Mouse (Mus musculus) neural tube, embryonic 11.5 days (tissue): ENCODE measurements at regions not wholly inside any gene's neighbourhood (a gene's known extent, or its start where the extent isn't known, plus 50 kb on each side); places are given as distances from the start of the nearest gene placed in this dataset.

Experiments used
- ATAC-seq: fragments of 200-750 bp; cut with Nextera tagmentation; 2 replicates; pipeline ENCODE4 v1.8.0; 2017; ENCODE audit warnings: moderate number of reproducible peaks, mild to moderate bottlenecking, moderate TSS enrichment, moderate library complexity; ENCODE audit not compliant: insufficient read depth, low FRiP score, low TSS enrichment
- DNase-seq: peaks from one replicate; pipeline ENCODE4 v3.0.0-alpha.2; 2015; ENCODE audit warnings: low spot score
- H3K27ac ChIP-seq: fragments of 300-500 bp; sonication (generic); 2 replicates; pipeline ENCODE4 v1.5.1; 2014; ENCODE audit warnings: low read depth, mild to moderate bottlenecking, low read length
- H3K27me3 ChIP-seq: fragments of 300-500 bp; sonication (generic); 2 replicates; pipeline ENCODE4 v1.6.1; 2014; ENCODE audit warnings: mild to moderate bottlenecking, low read length, mixed read lengths; ENCODE audit not compliant: control insufficient read depth, insufficient read depth
- H3K36me3 ChIP-seq: fragments of 300-500 bp; sonication (generic); 2 replicates; pipeline ENCODE4 v1.6.1; 2014; ENCODE audit warnings: mild to moderate bottlenecking, low read length, moderate library complexity, mixed read lengths; ENCODE audit not compliant: control insufficient read depth, insufficient read depth
- H3K4me1 ChIP-seq: fragments of 300-500 bp; sonication (generic); 2 replicates; pipeline ENCODE4 v1.6.1; 2014; ENCODE audit warnings: low read length, mixed read lengths; ENCODE audit not compliant: control insufficient read depth, insufficient read depth
- H3K4me2 ChIP-seq: fragments of 300-500 bp; sonication (generic); 2 replicates; pipeline ENCODE4 v1.6.1; 2014; ENCODE audit warnings: low read depth, mild to moderate bottlenecking, moderate library complexity
- H3K4me3 ChIP-seq: fragments of 300-500 bp; sonication (generic); 2 replicates; pipeline ENCODE4 v1.5.1; 2014; ENCODE audit warnings: low read depth, low read length
- H3K9ac ChIP-seq: fragments of 300-500 bp; sonication (generic); 2 replicates; pipeline ENCODE4 v1.6.1; 2014; ENCODE audit warnings: mild to moderate bottlenecking, low read length
- H3K9me3 ChIP-seq: fragments of 300-500 bp; sonication (generic); 2 replicates; pipeline ENCODE4 v1.6.1; 2016; ENCODE audit warnings: low read length; ENCODE audit not compliant: control insufficient read depth
- WGBS: fragments of 180-500 bp; shearing (Covaris S2); extraction: QIAGEN DNeasy Blood & Tissue Kit; methylation state at CpG from one replicate; pipeline ENCODE4 v1.1.7; 2014; 5-methylcytosine and 5-hydroxymethylcytosine counted together

- Histone ChIP-seq H3K36me3 (no peaks in the 10 kb centered on the region), H3K4me1 (no peaks in the 10 kb centered on the region), H3K9me3 (0 out of 2 replicates have a peak, but pooled peaks cover 2% of the 10 kb centered on the region), H3K4me2 (no peak overlapping the region), H3K4me3 (no peak overlapping the region), H3K9ac (no peak overlapping the region), H3K27ac (no peak overlapping the region), H3K27me3 (no peaks in the 10 kb centered on the region)
- DNase-seq (no peak), ATAC-seq (no peak)
- WGBS: 92% methylated on average over 4 of the region's 4 CpGs
Measured at GRCm38 (mm10) chr10:117473471-117473870, 93.7 kb upstream of the Cpsf6 start.

- Histone ChIP-seq H3K36me3 (no peaks in the 10 kb centered on the region), H3K27ac (no peak overlapping the region), H3K9me3 (0 out of 2 replicates have a peak, but pooled peaks cover 2% of the 10 kb centered on the region), H3K4me2 (no peak overlapping the region), H3K4me3 (no peak overlapping the region), H3K27me3 (no peaks in the 10 kb centered on the region), H3K4me1 (no peaks in the 10 kb centered on the region), H3K9ac (no peak overlapping the region)
- ATAC-seq (no peak), DNase-seq (no peak)
- 86% methylated on average over 4 of the region's 4 CpGs for WGBS
Measured at GRCm38 (mm10) chr10:117472568-117472930, 92.7 kb upstream of the Cpsf6 start.

- Histone ChIP-seq H3K27me3 (no peaks in the 10 kb centered on the region), H3K9ac (no peak overlapping the region), H3K36me3 (no peaks in the 10 kb centered on the region), H3K4me1 (no peaks in the 10 kb centered on the region), H3K27ac (no peak overlapping the region), H3K9me3 (0 out of 2 replicates have a peak, but pooled peaks cover 2% of the 10 kb centered on the region), H3K4me3 (no peak overlapping the region), H3K4me2 (no peak overlapping the region)
- no peak for ATAC-seq
- DNase-seq: no peak
- 71% methylated on average over 11 of the region's 11 CpGs for WGBS
Measured at GRCm38 (mm10) chr10:117471818-117472567, 92.2 kb upstream of the Cpsf6 start.

GRCm38 (mm10) chr10:117471036-117471817, 91.4 kb upstream of the Cpsf6 start:
- 53% methylated on average over 8 of the region's 8 CpGs for WGBS
- DNase-seq: no peak
- Histone ChIP-seq H3K36me3 (no peaks in the 10 kb centered on the region), H3K9ac (no peak overlapping the region), H3K4me1 (no peaks in the 10 kb centered on the region), H3K27ac (no peak overlapping the region), H3K4me2 (no peak overlapping the region), H3K27me3 (no peaks in the 10 kb centered on the region), H3K4me3 (no peak overlapping the region), H3K9me3 (0 out of 2 replicates have a peak, but pooled peaks cover 2% of the 10 kb centered on the region)
- ATAC-seq: no peak

- 91% methylated on average over 2 of the region's 2 CpGs for WGBS
- Histone ChIP-seq H3K27me3 (no peaks in the 10 kb centered on the region), H3K4me3 (no peak overlapping the region), H3K9ac (no peak overlapping the region), H3K4me2 (no peak overlapping the region), H3K27ac (no peak overlapping the region), H3K4me1 (no peaks in the 10 kb centered on the region), H3K9me3 (0 out of 2 replicates have a peak, but pooled peaks cover 2% of the 10 kb centered on the region), H3K36me3 (no peaks in the 10 kb centered on the region)
- DNase-seq (no peak), ATAC-seq (no peak)
Measured at GRCm38 (mm10) chr10:117470481-117470880, 90.7 kb upstream of the Cpsf6 start.

GRCm38 (mm10) chr10:117469573-117470090, 89.8 kb upstream of the Cpsf6 start:
- no peak for ATAC-seq
- H3K4me2 ChIP-seq: no peak overlapping the region
- no peaks in the 10 kb centered on the region for H3K27me3 ChIP-seq
- no peak overlapping the region for H3K4me3 ChIP-seq
- 95% methylated on average over 3 of the region's 3 CpGs for WGBS
- H3K9me3 ChIP-seq: 0 out of 2 replicates have a peak, but pooled peaks cover 2% of the 10 kb centered on the region
- H3K36me3 ChIP-seq: no peaks in the 10 kb centered on the region
- no peak overlapping the region for H3K9ac ChIP-seq
- DNase-seq: no peak
- H3K27ac ChIP-seq: no peak overlapping the region
- H3K4me1 ChIP-seq: no peaks in the 10 kb centered on the region

GRCm38 (mm10) chr10:117468931-117469572, 89.2 kb upstream of the Cpsf6 start:
- DNase-seq (no peak), ATAC-seq (no peak)
- Histone ChIP-seq H3K9ac (no peak overlapping the region), H3K4me1 (no peaks in the 10 kb centered on the region), H3K27me3 (no peaks in the 10 kb centered on the region), H3K4me2 (no peak overlapping the region), H3K27ac (no peak overlapping the region), H3K36me3 (no peaks in the 10 kb centered on the region), H3K4me3 (no peak overlapping the region), H3K9me3 (0 out of 2 replicates have a peak, but pooled peaks cover 2% of the 10 kb centered on the region)
- WGBS: 94% methylated on average over 3 of the region's 3 CpGs

- no peaks in the 10 kb centered on the region for H3K4me1 ChIP-seq
- no peak for ATAC-seq
- 75% methylated on average over 4 of the region's 4 CpGs for WGBS
- H3K27me3 ChIP-seq: no peaks in the 10 kb centered on the region
- H3K27ac ChIP-seq: no peak overlapping the region
- H3K36me3 ChIP-seq: no peaks in the 10 kb centered on the region
- no peak overlapping the region for H3K9ac ChIP-seq
- DNase-seq: no peak
- no peak overlapping the region for H3K4me2 ChIP-seq
- H3K9me3 ChIP-seq: no peaks in the 10 kb centered on the region
- H3K4me3 ChIP-seq: no peak overlapping the region
Measured at GRCm38 (mm10) chr10:117468381-117468780, 88.6 kb upstream of the Cpsf6 start.
